In the genomic region with DNA sequence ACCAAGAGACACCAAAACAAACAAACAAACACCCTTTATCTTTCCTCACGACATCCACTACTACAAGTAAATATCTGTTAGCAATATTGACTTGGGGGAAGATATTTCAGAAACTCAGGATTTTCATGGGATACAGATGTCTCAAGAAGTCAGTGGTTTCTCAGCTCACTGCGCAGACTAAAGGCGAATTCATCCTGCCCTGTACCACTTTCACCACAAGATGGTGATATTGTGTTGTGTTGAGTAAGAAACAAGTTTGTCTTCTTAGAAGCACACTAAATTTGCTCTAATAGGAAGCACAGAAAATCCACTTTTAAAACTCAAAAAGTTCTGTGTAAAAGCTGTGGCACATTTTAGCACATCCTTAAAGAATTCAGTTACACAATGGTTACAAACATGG, we compare ENCODE assay signal across 9 mouse cellular contexts.
DNase-seq lines count a peak whose midpoint lies in the region; ATAC-seq and TF ChIP-seq lines count a peak whose summit lies in the region.
"Had no signal": no experiment of that assay in that cellular context is flagged by ENCODE, and none has a peak within 500 bp of the region (broad histone marks: within the 10 kb centered on the region; RNA-seq: fewer than 3 reads in every experiment).

No protein-coding gene starts in this region.

- H3K4me1 ChIP-seq in hindbrain, embryonic 16.5 days (ENCODE audit: control insufficient read depth, insufficient read depth, low read depth, low read length) = no peaks in the 10 kb centered on the region
- no peaks in the 10 kb centered on the region for H3K4me1 ChIP-seq in midbrain, embryonic 10.5 days
- H3K4me1 ChIP-seq in heart, embryonic 11.5 days (ENCODE audit: control insufficient read depth, insufficient read depth, low read length) = no peaks in the 10 kb centered on the region
- H3K4me1 ChIP-seq: heart, embryonic 13.5 days had no signal

- intact Hi-C loops in gastrocnemius, adult 2 months (cut with DNase I) = no loop called here

- TF ChIP-seq CTCF in gastrocnemius, adult 2 months (IDR thresholded peaks at IDR 0.05) = peak; percentile 47

- no peak overlapping the region for H3K4me3 ChIP-seq in gastrocnemius, adult 2 months
- no peak overlapping the region for H3K4me3 ChIP-seq in hindbrain, embryonic 16.5 days (ENCODE audit: low read length)
- H3K4me3 ChIP-seq in midbrain, embryonic 10.5 days = no peak overlapping the region
- H3K4me3 ChIP-seq in heart, embryonic 11.5 days (ENCODE audit: low read depth, low read length) = no peak overlapping the region
- H3K4me3 ChIP-seq: heart, embryonic 13.5 days had no signal

- no peaks in the 10 kb centered on the region for H3K9me3 ChIP-seq in hindbrain, embryonic 16.5 days (ENCODE audit: control insufficient read depth, low read length)
- no peaks in the 10 kb centered on the region for H3K9me3 ChIP-seq in midbrain, embryonic 10.5 days (replicated peaks)
- no peaks in the 10 kb centered on the region for H3K9me3 ChIP-seq in heart, embryonic 11.5 days (replicated peaks; ENCODE audit: control insufficient read depth, low read length)
- H3K9me3 ChIP-seq: heart, embryonic 13.5 days had no signal

- H3K27me3 ChIP-seq in hindbrain, embryonic 16.5 days (replicated peaks; ENCODE audit: control insufficient read depth, insufficient read depth, low read length) = no peaks in the 10 kb centered on the region; the same call in 1 of the 2 replicates
- no peaks in the 10 kb centered on the region for H3K27me3 ChIP-seq in midbrain, embryonic 10.5 days (ENCODE audit: low read depth, poor library complexity, severe bottlenecking)
- no peaks in the 10 kb centered on the region for H3K27me3 ChIP-seq in heart, embryonic 11.5 days (ENCODE audit: control insufficient read depth, insufficient read depth, low read length)
- H3K27me3 ChIP-seq: heart, embryonic 13.5 days had no signal

- peak; percentile 70; the same call in 1 of the 2 replicates for ATAC-seq in hindbrain, embryonic 16.5 days
- ATAC-seq in heart, embryonic 11.5 days (replicated peaks; ENCODE audit: insufficient number of reproducible peaks, low FRiP score, low TSS enrichment) = no peak

- no peak overlapping the region for H3K4me2 ChIP-seq in hindbrain, embryonic 16.5 days (ENCODE audit: low read length)
- H3K4me2 ChIP-seq in heart, embryonic 11.5 days = no peak overlapping the region
- H3K4me2 ChIP-seq: heart, embryonic 13.5 days had no signal

- H3K9ac ChIP-seq in hindbrain, embryonic 16.5 days (ENCODE audit: low read depth, low read length) = no peak overlapping the region
- H3K9ac ChIP-seq in heart, embryonic 11.5 days (ENCODE audit: low read depth, low read length) = no peak overlapping the region
- H3K9ac ChIP-seq: heart, embryonic 13.5 days had no signal

- WGBS in hindbrain, embryonic 16.5 days = 24% methylated on average over 3 of the region's 3 CpGs
- WGBS in midbrain, embryonic 10.5 days = 14% methylated on average over 3 of the region's 3 CpGs
- 15% methylated on average over 3 of the region's 3 CpGs for WGBS in heart, embryonic 11.5 days (ENCODE audit: insufficient replicate concordance)

- no peak for DNase-seq in gastrocnemius, adult 2 months
- no peak for DNase-seq in gastrocnemius, postnatal 25 days
- peak; percentile 12 for DNase-seq in A20 (ENCODE audit: low read depth, low spot score)
- DNase-seq in embryo, embryonic 10.5 days (ENCODE audit: low spot score) = peak; percentile 81
- DNase-seq in midbrain, embryonic 10.5 days (ENCODE audit: low spot score) = peak; percentile 13
- no peak for DNase-seq in thymus, postnatal 0 days (ENCODE audit: low spot score)

- H3K27ac ChIP-seq in gastrocnemius, adult 2 months = no peak overlapping the region
- no peak overlapping the region for H3K27ac ChIP-seq in hindbrain, embryonic 16.5 days (ENCODE audit: low read depth, low read length)
- H3K27ac ChIP-seq in midbrain, embryonic 10.5 days (replicated peaks) = no peak overlapping the region
- H3K27ac ChIP-seq in heart, embryonic 11.5 days (ENCODE audit: low read depth, low read length) = no peak overlapping the region
- H3K27ac ChIP-seq: heart, embryonic 13.5 days had no signal

- H3K36me3 ChIP-seq in hindbrain, embryonic 16.5 days (ENCODE audit: control insufficient read depth, insufficient read depth, low read length) = no peaks in the 10 kb centered on the region
- no peaks in the 10 kb centered on the region for H3K36me3 ChIP-seq in midbrain, embryonic 10.5 days
- H3K36me3 ChIP-seq in heart, embryonic 11.5 days (ENCODE audit: control insufficient read depth, insufficient read depth, low read length) = no peaks in the 10 kb centered on the region
- H3K36me3 ChIP-seq: heart, embryonic 13.5 days had no signal

Comparison
In these comparisons a context has a peak if more than half of its experiments do, and no peak if none do; other contexts are left out.
1. DNase-seq: peak in A20 (single experiment), embryo, embryonic 10.5 days (single experiment) and midbrain, embryonic 10.5 days (single experiment); none in gastrocnemius, adult 2 months (single experiment), gastrocnemius, postnatal 25 days (single experiment) and thymus, postnatal 0 days (single experiment).